37 mouse cellular contexts compared by ENCODE assay signal in the genomic region with DNA sequence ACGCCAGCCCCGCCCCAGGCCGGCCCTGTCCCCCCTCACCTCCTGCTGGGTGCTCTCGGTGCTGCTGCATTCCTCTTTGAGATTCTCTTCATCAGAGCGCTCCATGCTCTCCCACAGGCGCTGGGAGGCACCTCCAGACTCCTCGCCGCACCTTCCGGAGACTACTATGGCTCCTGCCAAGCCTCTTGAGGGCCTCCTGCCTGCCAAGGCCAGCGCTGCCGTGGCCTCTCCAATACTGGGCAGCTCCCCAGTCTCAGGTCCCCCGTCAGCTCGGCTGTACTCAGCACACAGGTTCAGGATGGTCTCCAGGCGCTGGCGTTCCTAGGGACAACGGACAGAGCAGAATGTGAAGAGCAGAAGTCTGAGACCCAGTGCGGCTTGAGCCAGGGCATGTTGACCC. TPM values are rescaled to one million over a fixed set of nuclear protein-coding genes. Genes with fewer than 3 reads are reported as not detected.
A peak's percentile ranks its signal among the peaks of the same experiment; 100 is the strongest.
DNase-seq lines count a peak whose midpoint lies in the region; ATAC-seq lines count a peak whose summit lies in the region.
"Had no signal": no experiment of that assay in that cellular context is flagged by ENCODE, and none has a peak within 500 bp of the region (broad histone marks: within the 10 kb centered on the region; RNA-seq: fewer than 3 reads in every experiment).

No protein-coding gene starts in this region.

- H3K4me3 ChIP-seq in kidney, embryonic 15.5 days (replicated peaks): no peak overlapping the region
- H3K4me3 ChIP-seq: embryonic facial prominence, embryonic 15.5 days; forebrain, embryonic 12.5 days; liver, embryonic 12.5 days; midbrain, embryonic 13.5 days; neural tube, embryonic 13.5 days had no signal

- H3K27ac ChIP-seq in kidney, embryonic 15.5 days: no peak overlapping the region
- H3K27ac ChIP-seq: embryonic facial prominence, embryonic 15.5 days; forebrain, embryonic 12.5 days; hindbrain, embryonic 14.5 days; liver, embryonic 12.5 days; macrophage; neural tube, embryonic 13.5 days had no signal

- peaks cover 85% of the 10 kb centered on the region for H3K36me3 ChIP-seq in kidney, embryonic 15.5 days

- H3K4me1 ChIP-seq in kidney, embryonic 15.5 days: peaks cover 25% of the 10 kb centered on the region

- intact Hi-C loops in left cerebral cortex, postnatal 36 days (cut with DNase I): no loop called here

- peak; percentile 35 for DNase-seq in adrenal gland, postnatal 10 days
- no peak for DNase-seq in adrenal gland, adult 8-10 months
- peak; percentile 67 to 81 for DNase-seq in lung, adult 18-20 months
- DNase-seq in lung, postnatal 10 days: no peak
- DNase-seq in lung, postnatal 36 days: peak; percentile 64
- DNase-seq in left cerebral cortex, postnatal 36 days (ENCODE audit: low spot score in 2 of 2): no peak
- DNase-seq in kidney, postnatal 4 days: no peak
- DNase-seq: cerebellum, adult 18-20 months; cerebellum, postnatal 10 days; forebrain, postnatal 0 days; gastrocnemius, postnatal 25 days; heart, adult 11 months; heart, postnatal 4 days; kidney, adult 18-20 months; liver, postnatal 0 days; thymus, postnatal 14 days had no signal

- H3K4me2 ChIP-seq in kidney, embryonic 15.5 days: no peak overlapping the region
- H3K4me2 ChIP-seq: embryonic facial prominence, embryonic 15.5 days; forebrain, embryonic 12.5 days; heart, embryonic 11.5 days; hindbrain, embryonic 14.5 days; liver, embryonic 12.5 days; midbrain, embryonic 13.5 days; neural tube, embryonic 13.5 days had no signal

- no peaks in the 10 kb centered on the region for H3K9me3 ChIP-seq in kidney, embryonic 15.5 days (replicated peaks)
- H3K9me3 ChIP-seq: embryonic facial prominence, embryonic 15.5 days; forebrain, embryonic 12.5 days; liver, embryonic 12.5 days; midbrain, embryonic 13.5 days; neural tube, embryonic 13.5 days had no signal

- ATAC-seq in kidney, embryonic 15.5 days (replicated peaks; ENCODE audit: low FRiP score): no peak
- ATAC-seq: forebrain, postnatal 0 days; liver, embryonic 12.5 days; liver, postnatal 0 days; midbrain, embryonic 13.5 days; Patski had no signal

- no peaks in the 10 kb centered on the region for H3K27me3 ChIP-seq in kidney, embryonic 15.5 days
- H3K27me3 ChIP-seq: embryonic facial prominence, embryonic 15.5 days; midbrain, embryonic 13.5 days; neural tube, embryonic 13.5 days; Patski had no signal

- WGBS in kidney, embryonic 15.5 days: 71% methylated on average over 17 of the region's 17 CpGs

- no peak overlapping the region for H3K9ac ChIP-seq in kidney, embryonic 15.5 days
- H3K9ac ChIP-seq: embryonic facial prominence, embryonic 15.5 days; forebrain, embryonic 12.5 days; forebrain, postnatal 0 days; hindbrain, embryonic 14.5 days; liver, embryonic 12.5 days; liver, postnatal 0 days; midbrain, embryonic 13.5 days; neural tube, embryonic 13.5 days had no signal

RNA-seq across cellular contexts. Expression of a gene that starts 23.4 kb away (rescaled TPM):
- total RNA-seq in adrenal gland, postnatal 10 days (2021): 10 to 100 TPM; 54.5 to 63.9 TPM
- 10 to 100 TPM; 31.7 to 64.7 (median 48.5) TPM for total RNA-seq in adrenal gland, adult 8-10 months (2022)
- 34.5 and 36.4 TPM in 2 replicates for polyA plus RNA-seq in kidney, embryonic 15.5 days (2015; fragmentation: Nextera tagmentation; extraction: Ambion mirVana)
- 10 to 100 TPM; 74.9 to 86.3 TPM for total RNA-seq in left cerebral cortex, postnatal 36 days (2021)

RNA-seq across cellular contexts. Expression of a gene that starts 38.6 kb away (rescaled TPM):
- not detected for total RNA-seq in adrenal gland, postnatal 10 days (2021)
- not detected for total RNA-seq in adrenal gland, adult 8-10 months (2022)
- 0.22 and 0.23 TPM in 2 replicates for polyA plus RNA-seq in kidney, embryonic 15.5 days (2015; fragmentation: Nextera tagmentation; extraction: Ambion mirVana)
- total RNA-seq in left cerebral cortex, postnatal 36 days (2021): under 1 TPM in 1 of 2 experiments, not detected in 1; 0.27 TPM
- total RNA-seq: adrenal gland, adult 18-20 months; common myeloid progenitor, adult 5-6 weeks; forebrain, postnatal 0 days; gastrocnemius, postnatal 25 days; heart, postnatal 4 days; layer of hippocampus, postnatal 10 days; left cerebral cortex, adult 18-20 months; left cerebral cortex, postnatal 14 days; megakaryocyte-erythroid progenitor cell, adult 5-6 weeks; MEL had no signal
- polyA plus RNA-seq: brain, embryonic 14.5 days; embryonic facial prominence, embryonic 15.5 days; forebrain, embryonic 12.5 days; forebrain, postnatal 0 days; heart, embryonic 11.5 days; hindbrain, embryonic 14.5 days; limb, embryonic 14.5 days; liver, embryonic 12.5 days; macrophage; midbrain, embryonic 13.5 days; neural tube, embryonic 13.5 days; Patski; stomach, embryonic 14.5 days; urinary bladder, adult 2 months had no signal

RNA-seq across cellular contexts. Expression of a gene that starts 56.0 kb away (rescaled TPM):
- 100 to 1,000 TPM; 138 to 150 TPM for total RNA-seq in adrenal gland, postnatal 10 days (2021)
- 100 to 1,000 TPM; 172 to 185 (median 176) TPM for total RNA-seq in adrenal gland, adult 8-10 months (2022)
- 201 and 202 TPM in 2 replicates for polyA plus RNA-seq in kidney, embryonic 15.5 days (2015; fragmentation: Nextera tagmentation; extraction: Ambion mirVana)
- 10 to 100 TPM; 89.0 to 99.0 TPM for total RNA-seq in left cerebral cortex, postnatal 36 days (2021)

RNA-seq across cellular contexts. Expression of a gene that starts 56.1 kb away (rescaled TPM):
- total RNA-seq in adrenal gland, postnatal 10 days (2021): 10 to 100 TPM; 73.0 to 87.7 TPM
- total RNA-seq in adrenal gland, adult 8-10 months (2022): 100 to 1,000 TPM in 2 of 4 experiments, 10 to 100 TPM in 2; 77.7 to 116 (median 99.6) TPM
- polyA plus RNA-seq in kidney, embryonic 15.5 days (2015; fragmentation: Nextera tagmentation; extraction: Ambion mirVana): 99.3 and 105 TPM in 2 replicates
- 10 to 100 TPM; 65.0 to 72.9 TPM for total RNA-seq in left cerebral cortex, postnatal 36 days (2021)

Comparison
In these comparisons a context has a peak if more than half of its experiments do, and no peak if none do; other contexts are left out.
1. DNase-seq: peak in adrenal gland, postnatal 10 days (single experiment), lung, adult 18-20 months (2 of 2) and lung, postnatal 36 days (single experiment); none in adrenal gland, adult 8-10 months (single experiment), lung, postnatal 10 days (single experiment), left cerebral cortex, postnatal 36 days (0 of 2) and kidney, postnatal 4 days (0 of 2).